ENCODE assay signal across 8 mouse cellular contexts in genomic region chr7:27333316-27333941, GRCm38 (mm10). TPM values are rescaled to one million over a fixed set of nuclear protein-coding genes. Genes with fewer than 3 reads are reported as not detected.
DNase-seq lines count a peak whose midpoint lies in the region; ATAC-seq and TF ChIP-seq lines count a peak whose summit lies in the region.

No protein-coding gene starts in this region.

- no peak for DNase-seq in left cerebral cortex, adult 2 months (ENCODE audit: extremely low spot score in 1 of 2, low spot score in 2 of 2)
- DNase-seq in left cerebral cortex, postnatal 14 days (ENCODE audit: low spot score in 2 of 2), result no peak
- DNase-seq in spleen, adult 12 weeks (ENCODE audit: low spot score), result no peak
- DNase-seq in layer of hippocampus, adult 8-10 months (ENCODE audit: low spot score in 2 of 2), result no peak

- peaks cover 89% of the 10 kb centered on the region for H3K27me3 ChIP-seq in heart, embryonic 15.5 days
- H3K27me3 ChIP-seq in limb, embryonic 15.5 days, result peaks cover 70% of the 10 kb centered on the region
- H3K27me3 ChIP-seq in neural tube, embryonic 15.5 days (replicated peaks), result peaks cover 97% of the 10 kb centered on the region

- H3K4me2 ChIP-seq in heart, embryonic 15.5 days, result peak overlapping the region; percentile 91
- peak overlapping the region; percentile 98 for H3K4me2 ChIP-seq in limb, embryonic 15.5 days
- H3K4me2 ChIP-seq in neural tube, embryonic 15.5 days, result peak overlapping the region; percentile 97

- under 1% methylated on average over 39 of the region's 77 CpGs for WGBS in heart, embryonic 15.5 days
- 2% methylated on average over 61 of the region's 77 CpGs for WGBS in limb, embryonic 15.5 days
- whole genome bisulfite sequencing in neural tube, embryonic 15.5 days, result 1% methylated on average over 49 of the region's 77 CpGs

- peak overlapping the region; percentile 37 for H3K27ac ChIP-seq in left cerebral cortex, adult 2 months
- H3K27ac ChIP-seq in bone marrow macrophage, adult 2 months (ENCODE audit: insufficient read depth, low read depth, low read length), result no peak overlapping the region
- H3K27ac ChIP-seq in heart, embryonic 15.5 days, result peak overlapping the region; percentile 89
- H3K27ac ChIP-seq in limb, embryonic 15.5 days, result peak overlapping the region; percentile 77
- H3K27ac ChIP-seq in neural tube, embryonic 15.5 days (replicated peaks), result no peak overlapping the region

- no peaks in the 10 kb centered on the region for H3K36me3 ChIP-seq in heart, embryonic 15.5 days
- no peaks in the 10 kb centered on the region for H3K36me3 ChIP-seq in limb, embryonic 15.5 days
- no peaks in the 10 kb centered on the region for H3K36me3 ChIP-seq in neural tube, embryonic 15.5 days

- H3K4me1 ChIP-seq in bone marrow macrophage, adult 2 months (ENCODE audit: control insufficient read depth, insufficient read depth, low read length), result peaks cover 14% of the 10 kb centered on the region
- peaks cover 83% of the 10 kb centered on the region for H3K4me1 ChIP-seq in heart, embryonic 15.5 days (replicated peaks)
- peaks cover 90% of the 10 kb centered on the region for H3K4me1 ChIP-seq in limb, embryonic 15.5 days
- H3K4me1 ChIP-seq in neural tube, embryonic 15.5 days, result peaks cover 76% of the 10 kb centered on the region

- no peaks in the 10 kb centered on the region for H3K9me3 ChIP-seq in heart, embryonic 15.5 days (replicated peaks)
- no peaks in the 10 kb centered on the region for H3K9me3 ChIP-seq in limb, embryonic 15.5 days
- H3K9me3 ChIP-seq in neural tube, embryonic 15.5 days (replicated peaks), result no peaks in the 10 kb centered on the region

- peak overlapping the region; percentile 75 for H3K9ac ChIP-seq in heart, embryonic 15.5 days
- H3K9ac ChIP-seq in limb, embryonic 15.5 days, result peak overlapping the region; percentile 68
- H3K9ac ChIP-seq in neural tube, embryonic 15.5 days (replicated peaks), result peak overlapping the region; percentile 48

- no peak for TF ChIP-seq CTCF in left cerebral cortex, adult 2 months (IDR thresholded peaks at IDR 0.05)
- TF ChIP-seq CTCF in bone marrow macrophage, adult 2 months (IDR thresholded peaks at IDR 0.05; ENCODE audit: low read depth, low read length), result no peak

- no peak for ATAC-seq in heart, embryonic 15.5 days (replicated peaks; ENCODE audit: insufficient number of reproducible peaks, insufficient read depth, low FRiP score, low read depth)
- ATAC-seq in limb, embryonic 15.5 days (ENCODE audit: insufficient number of reproducible peaks, low FRiP score, low TSS enrichment, low read depth), result no peak
- ATAC-seq in neural tube, embryonic 15.5 days (ENCODE audit: low FRiP score), result no peak

- intact Hi-C loops in left cerebral cortex, adult 2 months (cut with DNase I), result loop anchor here (10.0 kb wide), 1 partner anchor 351 kb away; the partner anchor contains the start of gene Zfp607b
- intact Hi-C loops in left cerebral cortex, postnatal 14 days (cut with DNase I), result loop anchor here (10.0 kb wide), 2 partner anchors 171 to 351 kb away; partner anchors contain the start of gene Zfp607b

- no peak for TF ChIP-seq POLR2A in bone marrow macrophage, adult 2 months (IDR thresholded peaks at IDR 0.05; ENCODE audit: borderline replicate concordance, low read depth, low read length)

- peak overlapping the region; percentile 51 for H3K4me3 ChIP-seq in left cerebral cortex, adult 2 months
- peak overlapping the region; percentile 32 for H3K4me3 ChIP-seq in bone marrow macrophage, adult 2 months (ENCODE audit: insufficient read depth, low read length)
- H3K4me3 ChIP-seq in heart, embryonic 15.5 days, result peak overlapping the region; percentile 64
- peak overlapping the region; percentile 62 for H3K4me3 ChIP-seq in limb, embryonic 15.5 days
- peak overlapping the region; percentile 47 for H3K4me3 ChIP-seq in neural tube, embryonic 15.5 days (replicated peaks)

RNA-seq across cellular contexts. Expression of gene Ltbp4, which starts 4.1 kb away (rescaled TPM):
- 10 to 100 TPM; 48.1 to 51.2 TPM for total RNA-seq in left cerebral cortex, adult 2 months (2021)
- total RNA-seq in left cerebral cortex, postnatal 14 days (2021), result 10 to 100 TPM; 62.5 to 62.6 TPM
- 0.84 TPM in 1 of 2 replicates, not detected in the other for polyA plus RNA-seq in bone marrow macrophage, adult 2 months (2012; ENCODE audit: insufficient read depth, insufficient read length, missing spikeins)
- 61.7 and 99.9 TPM in 2 replicates for polyA plus RNA-seq in heart, embryonic 15.5 days (2015; fragmentation: Nextera tagmentation; extraction: Ambion mirVana)
- 66.0 and 74.2 TPM in 2 replicates for polyA plus RNA-seq in limb, embryonic 15.5 days (2015; fragmentation: Nextera tagmentation; extraction: Ambion mirVana)
- 10.7 and 17.8 TPM in 2 replicates for polyA plus RNA-seq in neural tube, embryonic 15.5 days (2015; fragmentation: Nextera tagmentation; extraction: Ambion mirVana)
- 10 to 100 TPM; 48.5 to 59.4 (median 57.9) TPM for total RNA-seq in layer of hippocampus, adult 8-10 months (2022)

RNA-seq across cellular contexts. Expression of gene Shkbp1, which starts 22.4 kb away (rescaled TPM):
- 10 to 100 TPM; 23.2 to 40.3 TPM for total RNA-seq in left cerebral cortex, adult 2 months (2021)
- total RNA-seq in left cerebral cortex, postnatal 14 days (2021), result 10 to 100 TPM; 22.2 to 27.4 TPM
- polyA plus RNA-seq in bone marrow macrophage, adult 2 months (2012; ENCODE audit: insufficient read depth, insufficient read length, missing spikeins), result 51.0 and 60.8 TPM in 2 replicates
- polyA plus RNA-seq in heart, embryonic 15.5 days (2015; fragmentation: Nextera tagmentation; extraction: Ambion mirVana), result 19.8 and 29.4 TPM in 2 replicates
- 33.6 and 36.4 TPM in 2 replicates for polyA plus RNA-seq in limb, embryonic 15.5 days (2015; fragmentation: Nextera tagmentation; extraction: Ambion mirVana)
- polyA plus RNA-seq in neural tube, embryonic 15.5 days (2015; fragmentation: Nextera tagmentation; extraction: Ambion mirVana), result 28.9 and 33.4 TPM in 2 replicates
- 10 to 100 TPM; 29.6 to 49.1 (median 34.1) TPM for total RNA-seq in layer of hippocampus, adult 8-10 months (2022)

RNA-seq across cellular contexts. Expression of gene Gm20479, which starts 23.8 kb away (rescaled TPM):
- total RNA-seq in left cerebral cortex, adult 2 months (2021), result not detected
- not detected for total RNA-seq in left cerebral cortex, postnatal 14 days (2021)
- 10.4 TPM in 1 of 2 replicates, not detected in the other for polyA plus RNA-seq in bone marrow macrophage, adult 2 months (2012; ENCODE audit: insufficient read depth, insufficient read length, missing spikeins)
- 0.34 TPM in 1 of 2 replicates, not detected in the other for polyA plus RNA-seq in heart, embryonic 15.5 days (2015; fragmentation: Nextera tagmentation; extraction: Ambion mirVana)
- 0.31 and 0.67 TPM in 2 replicates for polyA plus RNA-seq in limb, embryonic 15.5 days (2015; fragmentation: Nextera tagmentation; extraction: Ambion mirVana)
- polyA plus RNA-seq in neural tube, embryonic 15.5 days (2015; fragmentation: Nextera tagmentation; extraction: Ambion mirVana), result not detected in 2 replicates
- total RNA-seq in layer of hippocampus, adult 8-10 months (2022), result not detected

Comparison
In these comparisons a context has a peak if more than half of its experiments do, and no peak if none do; other contexts are left out.
1. H3K27ac ChIP-seq: peak in left cerebral cortex, adult 2 months (single experiment), heart, embryonic 15.5 days (single experiment) and limb, embryonic 15.5 days (single experiment); none in bone marrow macrophage, adult 2 months (single experiment) and neural tube, embryonic 15.5 days (single experiment).
2. Peak in every context shown above with its lines, with median percentiles within 50 percentile points of each other: H3K4me3 ChIP-seq, H3K4me2 ChIP-seq and H3K9ac ChIP-seq.